ENCODE assay signal across 9 mouse cellular contexts in the genomic region with DNA sequence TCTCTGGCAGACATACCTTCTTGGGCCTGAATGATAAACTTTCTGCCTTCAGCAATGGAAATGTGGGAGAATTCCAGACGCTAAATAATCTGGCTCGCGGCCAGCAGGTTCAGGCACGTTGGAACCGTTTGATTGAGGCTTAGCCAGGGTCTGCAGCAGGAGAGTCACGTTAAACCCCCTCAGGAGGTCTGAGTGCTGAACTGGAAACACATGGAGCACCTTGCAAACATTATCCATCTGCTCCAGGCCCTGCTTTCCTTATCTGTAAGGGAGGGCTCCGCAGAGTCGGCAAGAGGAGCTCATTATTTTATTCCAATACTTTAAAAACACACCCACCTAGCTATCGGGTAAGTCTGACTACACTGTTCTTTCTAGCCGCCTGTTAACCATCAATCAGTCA. TPM values are rescaled to one million over a fixed set of nuclear protein-coding genes. Genes with fewer than 3 reads are reported as not detected.
DNase-seq lines count a peak whose midpoint lies in the region; ATAC-seq and TF ChIP-seq lines count a peak whose summit lies in the region.
"Had no signal": no experiment of that assay in that cellular context is flagged by ENCODE, and none has a peak within 500 bp of the region (broad histone marks: within the 10 kb centered on the region; RNA-seq: fewer than 3 reads in every experiment).

No protein-coding gene starts in this region.

- TF ChIP-seq CTCF in heart, adult 2 months (IDR thresholded peaks at IDR 0.05), result no peak
- TF ChIP-seq CTCF in hindbrain, postnatal 0 days (IDR thresholded peaks at IDR 0.05; ENCODE audit: low read depth), result no peak
- no peak for TF ChIP-seq CTCF in midbrain, postnatal 0 days (IDR thresholded peaks at IDR 0.05)

- H3K4me3 ChIP-seq in heart, embryonic 14.5 days (ENCODE audit: control insufficient read depth in 1 of 2, insufficient read depth in 1 of 2, low read depth in 1 of 2, low read length in 2 of 2), result no peak overlapping the region
- no peak overlapping the region for H3K4me3 ChIP-seq in heart, adult 2 months
- H3K4me3 ChIP-seq in embryonic facial prominence, embryonic 11.5 days (ENCODE audit: low read depth, low read length), result no peak overlapping the region
- no peak overlapping the region for H3K4me3 ChIP-seq in hindbrain, postnatal 0 days (ENCODE audit: low read length)
- H3K4me3 ChIP-seq in midbrain, postnatal 0 days (ENCODE audit: low read depth, low read length), result no peak overlapping the region
- H3K4me3 ChIP-seq: liver, embryonic 13.5 days had no signal

- no peaks in the 10 kb centered on the region for H3K27me3 ChIP-seq in heart, embryonic 14.5 days (ENCODE audit: control insufficient read depth, insufficient read depth, low read length)
- H3K27me3 ChIP-seq in heart, adult 2 months (ENCODE audit: control insufficient read depth, insufficient read depth, low read length), result no peaks in the 10 kb centered on the region
- no peaks in the 10 kb centered on the region for H3K27me3 ChIP-seq in embryonic facial prominence, embryonic 11.5 days (ENCODE audit: control insufficient read depth, insufficient read depth, low read length)
- H3K27me3 ChIP-seq in hindbrain, postnatal 0 days (ENCODE audit: insufficient read depth, low read length), result no peaks in the 10 kb centered on the region
- no peaks in the 10 kb centered on the region for H3K27me3 ChIP-seq in midbrain, postnatal 0 days (ENCODE audit: insufficient read depth, low read length)
- H3K27me3 ChIP-seq: liver, embryonic 13.5 days had no signal

- no peak overlapping the region for H3K9ac ChIP-seq in heart, embryonic 14.5 days (ENCODE audit: low read length)
- no peak overlapping the region for H3K9ac ChIP-seq in heart, adult 2 months (ENCODE audit: low read depth, low read length)
- no peak overlapping the region for H3K9ac ChIP-seq in embryonic facial prominence, embryonic 11.5 days (replicated peaks; ENCODE audit: low read length)
- H3K9ac ChIP-seq in hindbrain, postnatal 0 days (replicated peaks; ENCODE audit: low read length), result no peak overlapping the region
- no peak overlapping the region for H3K9ac ChIP-seq in midbrain, postnatal 0 days (replicated peaks; ENCODE audit: low read length, poor library complexity, severe bottlenecking)
- H3K9ac ChIP-seq: liver, embryonic 13.5 days had no signal

- H3K79me2 ChIP-seq in heart, adult 2 months (replicated peaks; ENCODE audit: control insufficient read depth, insufficient read depth, low read length), result no peaks in the 10 kb centered on the region

- no peak for ATAC-seq in heart, embryonic 14.5 days (ENCODE audit: insufficient number of reproducible peaks, insufficient read depth, low FRiP score, low read depth)
- ATAC-seq in embryonic facial prominence, embryonic 11.5 days (replicated peaks; ENCODE audit: insufficient number of reproducible peaks, low FRiP score, low TSS enrichment, low read depth), result peak; percentile 79; the same call in 1 of the 2 replicates
- ATAC-seq in hindbrain, postnatal 0 days, result peak; percentile 47; the same call in 1 of the 2 replicates
- ATAC-seq in midbrain, postnatal 0 days (ENCODE audit: low FRiP score), result peak; percentile 63; the same call in 1 of the 2 replicates
- ATAC-seq in megakaryocyte, adult 5-6 weeks (ENCODE audit: poor library complexity, severe bottlenecking), result no peak
- no peak for ATAC-seq in frontal cortex, adult (ENCODE audit: low TSS enrichment)

- TF ChIP-seq EP300 in heart, adult 2 months (IDR thresholded peaks at IDR 0.05; ENCODE audit: insufficient read depth, low read depth, low read length), result no peak

- 0 out of 2 replicates have a peak, but pooled peaks cover 7% of the 10 kb centered on the region for H3K9me3 ChIP-seq in heart, embryonic 14.5 days (ENCODE audit: control insufficient read depth, low read length)
- H3K9me3 ChIP-seq in embryonic facial prominence, embryonic 11.5 days (replicated peaks; ENCODE audit: control insufficient read depth, low read length), result no peaks in the 10 kb centered on the region
- H3K9me3 ChIP-seq in hindbrain, postnatal 0 days (ENCODE audit: low read length), result no peaks in the 10 kb centered on the region
- H3K9me3 ChIP-seq in midbrain, postnatal 0 days (ENCODE audit: low read length), result no peaks in the 10 kb centered on the region
- H3K9me3 ChIP-seq: liver, embryonic 13.5 days had no signal

- no peaks in the 10 kb centered on the region for H3K36me3 ChIP-seq in heart, embryonic 14.5 days (ENCODE audit: control insufficient read depth, insufficient read depth, low read length)
- no peaks in the 10 kb centered on the region for H3K36me3 ChIP-seq in heart, adult 2 months (ENCODE audit: control insufficient read depth, insufficient read depth, low read length)
- H3K36me3 ChIP-seq in embryonic facial prominence, embryonic 11.5 days (replicated peaks; ENCODE audit: control insufficient read depth, insufficient read depth, low read depth, low read length), result no peaks in the 10 kb centered on the region
- H3K36me3 ChIP-seq in hindbrain, postnatal 0 days (ENCODE audit: insufficient read depth, low read length), result no peaks in the 10 kb centered on the region
- H3K36me3 ChIP-seq in midbrain, postnatal 0 days (ENCODE audit: insufficient read depth, low read length), result no peaks in the 10 kb centered on the region
- H3K36me3 ChIP-seq: liver, embryonic 13.5 days had no signal

- TF ChIP-seq POLR2A in heart, adult 2 months (IDR thresholded peaks at IDR 0.05; ENCODE audit: insufficient read depth, low read depth, low read length), result no peak

- peak overlapping the region; percentile 24 for H3K4me2 ChIP-seq in heart, embryonic 14.5 days (ENCODE audit: low read length)
- no peak overlapping the region for H3K4me2 ChIP-seq in embryonic facial prominence, embryonic 11.5 days (ENCODE audit: low read depth, low read length)
- H3K4me2 ChIP-seq in hindbrain, postnatal 0 days (ENCODE audit: low read depth, low read length), result no peak overlapping the region
- H3K4me2 ChIP-seq in midbrain, postnatal 0 days (ENCODE audit: low read depth, low read length, poor library complexity, severe bottlenecking), result no peak overlapping the region
- H3K4me2 ChIP-seq: liver, embryonic 13.5 days had no signal

- H3K4me1 ChIP-seq in heart, embryonic 14.5 days (ENCODE audit: control insufficient read depth in 2 of 2, insufficient read depth in 2 of 2, low read length in 2 of 2), result peaks cover 16 to 40% of the 10 kb centered on the region in 2 experiments
- no peaks in the 10 kb centered on the region for H3K4me1 ChIP-seq in heart, adult 2 months (ENCODE audit: control insufficient read depth, insufficient read depth, low read length)
- peaks cover 9% of the 10 kb centered on the region for H3K4me1 ChIP-seq in embryonic facial prominence, embryonic 11.5 days (ENCODE audit: control insufficient read depth, insufficient read depth, low read length)
- H3K4me1 ChIP-seq in hindbrain, postnatal 0 days (ENCODE audit: insufficient read depth, low read length), result peaks cover 5% of the 10 kb centered on the region; the same call in 1 of the 2 replicates
- H3K4me1 ChIP-seq in midbrain, postnatal 0 days (ENCODE audit: insufficient read depth, low read length), result peaks cover 17% of the 10 kb centered on the region; the same call in 1 of the 2 replicates
- H3K4me1 ChIP-seq: liver, embryonic 13.5 days had no signal

- H3K27ac ChIP-seq in heart, embryonic 14.5 days (replicated peaks in 1 of 2; ENCODE audit: control insufficient read depth in 1 of 2, insufficient read depth in 1 of 2, low read depth in 2 of 2, low read length in 2 of 2), result peak overlapping the region in 1 of 2 experiments; percentile 38; a peak in 1 of 4 replicates
- no peak overlapping the region for H3K27ac ChIP-seq in heart, adult 2 months
- H3K27ac ChIP-seq in embryonic facial prominence, embryonic 11.5 days (replicated peaks; ENCODE audit: low read depth, low read length), result no peak overlapping the region
- H3K27ac ChIP-seq in hindbrain, postnatal 0 days, result no peak overlapping the region
- no peak overlapping the region for H3K27ac ChIP-seq in midbrain, postnatal 0 days (ENCODE audit: low read depth, low read length)
- H3K27ac ChIP-seq: liver, embryonic 13.5 days had no signal

- DNase-seq in heart, adult 2 months, result no peak
- DNase-seq in embryonic facial prominence, embryonic 11.5 days (ENCODE audit: low spot score), result peak; percentile 92
- peak; percentile 61 for DNase-seq in hindbrain, postnatal 0 days (ENCODE audit: low spot score)
- peak; percentile 44 for DNase-seq in midbrain, postnatal 0 days (ENCODE audit: low spot score)
- no peak for DNase-seq in frontal cortex, postnatal 36 days (ENCODE audit: low spot score in 2 of 2)
- DNase-seq: liver, embryonic 13.5 days had no signal

- 3% methylated on average over 10 of the region's 10 CpGs for WGBS in heart, embryonic 14.5 days
- WGBS in heart, adult 2 months, result 21% methylated on average over 10 of the region's 10 CpGs
- 6% methylated on average over 10 of the region's 10 CpGs for WGBS in embryonic facial prominence, embryonic 11.5 days
- 11% methylated on average over 10 of the region's 10 CpGs for WGBS in hindbrain, postnatal 0 days
- 8% methylated on average over 10 of the region's 10 CpGs for WGBS in midbrain, postnatal 0 days

- intact Hi-C loops in heart, adult 2 months (cut with DNase I), result no loop called here

RNA-seq across cellular contexts. Expression of gene Cachd1, which starts 52.3 kb away (rescaled TPM):
- polyA plus RNA-seq in heart, embryonic 14.5 days (2014; fragmentation: Nextera tagmentation; extraction: Ambion mirVana), result 9.2 and 12.3 TPM in 2 replicates
- total RNA-seq in heart, adult 2 months (2021), result 1 to 10 TPM; 2.0 to 3.5 TPM
- 5.1 and 6.1 TPM in 2 replicates for polyA plus RNA-seq in heart, adult 2 months (2012; rRNA removed)
- 27.3 and 28.0 TPM in 2 replicates for polyA plus RNA-seq in embryonic facial prominence, embryonic 11.5 days (2014; fragmentation: Nextera tagmentation; extraction: Ambion mirVana)
- 30.3 and 30.9 TPM in 2 replicates for total RNA-seq in hindbrain, postnatal 0 days (2014; rRNA removed)
- polyA plus RNA-seq in hindbrain, postnatal 0 days (2015; fragmentation: Nextera tagmentation; extraction: Ambion mirVana), result 14.6 and 15.3 TPM in 2 replicates
- total RNA-seq in midbrain, postnatal 0 days (2014; rRNA removed), result 52.2 and 59.8 TPM in 2 replicates
- 25.1 and 26.5 TPM in 2 replicates for polyA plus RNA-seq in midbrain, postnatal 0 days (2015; fragmentation: Nextera tagmentation; extraction: Ambion mirVana)
- total RNA-seq in megakaryocyte, adult 5-6 weeks (2015), result 0.34 TPM in 1 of 2 replicates, not detected in the other
- total RNA-seq in megakaryocyte, adult 5-6 weeks (2017), result 0.18 and 7.0 TPM in 2 replicates

Comparison
In these comparisons a context has a peak if more than half of its experiments do, and no peak if none do; other contexts are left out.
1. ATAC-seq: peak in embryonic facial prominence, embryonic 11.5 days (single experiment), hindbrain, postnatal 0 days (single experiment) and midbrain, postnatal 0 days (single experiment); none in heart, embryonic 14.5 days (single experiment), megakaryocyte, adult 5-6 weeks (single experiment) and frontal cortex, adult (single experiment).
2. DNase-seq: peak in embryonic facial prominence, embryonic 11.5 days (single experiment), hindbrain, postnatal 0 days (single experiment) and midbrain, postnatal 0 days (single experiment); none in heart, adult 2 months (0 of 2) and frontal cortex, postnatal 36 days (0 of 2).